Mouse (Mus musculus) intestine, embryonic 16.5 days (tissue): ENCODE data around the gene Gm6993. TPM values are rescaled to one million over a fixed set of nuclear protein-coding genes. Genes with fewer than 3 reads are reported as not detected.

Experiments
- ATAC-seq: fragments of 200-750 bp; cut with Nextera tagmentation; 2 replicates; pipeline ENCODE4 v1.8.0; 2017; ENCODE audit warnings: moderate TSS enrichment, moderate library complexity
- H3K27ac ChIP-seq: fragments of 300-500 bp; sonication (generic); 2 replicates; pipeline ENCODE4 v1.5.1; 2014; ENCODE audit warnings: mild to moderate bottlenecking, low read length
- H3K27me3 ChIP-seq: fragments of 300-500 bp; sonication (generic); replicated peaks from 2 replicates; pipeline ENCODE4 v1.6.1; 2014; ENCODE audit warnings: low read length, control low read depth, mixed read lengths; ENCODE audit not compliant: control insufficient read depth, insufficient read depth
- H3K36me3 ChIP-seq: fragments of 300-500 bp; sonication (generic); 2 replicates; pipeline ENCODE4 v1.6.1; 2014; ENCODE audit warnings: low read length, control low read depth; ENCODE audit not compliant: control insufficient read depth, insufficient read depth
- H3K4me1 ChIP-seq: fragments of 300-500 bp; sonication (generic); 2 replicates; pipeline ENCODE4 v1.6.1; 2014; ENCODE audit warnings: low read length, control low read depth, mixed read lengths; ENCODE audit not compliant: control insufficient read depth, insufficient read depth
- H3K4me2 ChIP-seq: fragments of 300-500 bp; sonication (generic); 2 replicates; pipeline ENCODE4 v1.6.1; 2014; ENCODE audit warnings: low read depth, low read length, control low read depth
- H3K4me3 ChIP-seq: fragments of 300-500 bp; sonication (generic); 2 replicates; pipeline ENCODE4 v1.5.1; 2014; ENCODE audit warnings: mild to moderate bottlenecking, low read length
- H3K9ac ChIP-seq: fragments of 300-500 bp; sonication (generic); 2 replicates; pipeline ENCODE4 v1.6.1; 2014; ENCODE audit warnings: low read depth, low read length
- H3K9me3 ChIP-seq: fragments of 300-500 bp; sonication (generic); 2 replicates; pipeline ENCODE4 v1.6.1; 2016; ENCODE audit warnings: low read length, control low read depth; ENCODE audit not compliant: control insufficient read depth
- WGBS: fragments of 180-500 bp; shearing (Covaris S2); extraction: QIAGEN DNeasy Blood & Tissue Kit; methylation state at CpG from one replicate; pipeline ENCODE4 v1.1.7; 2014; 5-methylcytosine and 5-hydroxymethylcytosine counted together
- polyA plus RNA-seq: library from polyadenylated mRNA; unstranded; fragments of >200 nt; fragmentation: Nextera tagmentation; extraction: Ambion mirVana; gene quantifications from 2 replicates; pipeline ENCODE4 v1.2.1, GENCODE M21; 2015

Gene Gm6993
- polyA plus RNA-seq, 1 experiment from 2014 or later = not detected

DNA sequence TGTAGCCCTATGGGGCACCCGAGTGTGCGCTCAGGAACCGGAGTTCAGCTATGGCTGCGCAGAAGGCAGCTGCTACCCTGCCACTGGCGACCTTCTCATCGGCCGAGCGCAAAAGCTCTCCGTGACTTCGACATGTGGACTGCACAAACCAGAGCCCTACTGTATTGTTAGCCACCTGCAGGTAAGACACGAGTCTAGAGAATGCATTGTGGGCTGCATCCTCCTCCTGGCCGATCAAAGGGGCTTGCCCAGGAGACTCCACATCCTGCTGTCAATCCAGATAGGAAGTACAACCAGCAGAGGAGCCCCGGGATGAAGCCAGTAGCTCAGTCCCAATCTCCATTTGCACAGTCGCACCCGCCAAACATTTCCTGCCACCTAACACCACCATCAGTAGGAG, 26.1 kb downstream of the Gm6993 start:
- Histone ChIP-seq H3K36me3 (no peaks in the 10 kb centered on the region), H3K4me2 (peak overlapping the region; percentile 85), H3K9ac (peak overlapping the region; percentile 83), H3K9me3 (no peaks in the 10 kb centered on the region), H3K27ac (peak overlapping the region; percentile 86), H3K4me1 (peaks cover 14% of the 10 kb centered on the region), H3K4me3 (peak overlapping the region; percentile 78), H3K27me3 (no peaks in the 10 kb centered on the region)
- WGBS = 12% methylated on average over 15 of the region's 15 CpGs
- ATAC-seq = no peak

DNA sequence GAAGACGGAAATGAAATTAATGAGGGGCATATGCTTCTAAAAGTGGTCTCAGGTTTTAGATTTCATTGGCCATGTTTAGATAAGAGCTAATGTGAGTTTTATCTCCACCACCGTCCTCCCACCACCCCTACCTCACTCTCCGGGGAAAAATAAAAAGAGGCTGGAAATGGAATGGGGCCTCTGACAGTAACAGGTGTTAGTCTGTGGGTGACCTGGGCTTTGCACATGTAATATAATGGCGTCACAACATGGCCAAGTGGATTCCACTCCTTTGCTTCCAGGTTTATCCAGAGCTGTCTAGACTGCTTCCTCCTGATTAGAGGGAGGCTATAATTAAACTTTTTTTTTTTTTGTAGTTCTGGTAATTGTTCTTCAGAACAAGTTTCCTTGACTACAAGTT, 26.8 kb downstream of the Gm6993 start:
- Histone ChIP-seq H3K36me3 (no peaks in the 10 kb centered on the region), H3K4me1 (peaks cover 21% of the 10 kb centered on the region), H3K27me3 (no peaks in the 10 kb centered on the region), H3K4me3 (peak overlapping the region; percentile 78), H3K4me2 (peak overlapping the region; percentile 85), H3K9me3 (no peaks in the 10 kb centered on the region), H3K9ac (0 out of 2 replicates have a peak overlapping the region, but pooled peaks have one; percentile 0), H3K27ac (no peak overlapping the region)
- ATAC-seq = no peak
- WGBS = 27% methylated on average over 4 of the region's 4 CpGs

DNA sequence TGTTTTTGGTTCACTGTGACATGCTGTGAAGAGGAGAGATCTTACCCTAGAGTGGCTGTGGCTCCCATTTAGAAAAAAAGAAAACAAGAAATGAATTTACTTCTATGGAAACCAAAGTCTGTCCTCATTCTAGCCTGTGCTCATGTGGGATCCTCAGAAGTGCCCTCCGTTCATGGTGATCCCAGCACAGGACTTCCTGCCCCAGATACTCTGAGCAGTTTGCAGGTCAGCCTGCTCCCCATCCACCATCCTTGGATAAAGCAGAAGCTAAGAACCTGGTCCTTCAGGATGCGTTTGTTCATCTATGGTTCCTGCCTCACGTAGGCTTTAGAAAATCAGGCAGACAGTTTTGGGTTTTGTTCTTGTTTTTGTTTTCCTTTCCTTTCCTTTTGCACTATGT, 27.7 kb downstream of the Gm6993 start:
- Histone ChIP-seq H3K4me2 (peak overlapping the region; percentile 85), H3K9me3 (no peaks in the 10 kb centered on the region), H3K27ac (peak overlapping the region; percentile 11; the same call in 1 of the 2 replicates), H3K4me1 (peaks cover 22% of the 10 kb centered on the region), H3K27me3 (no peaks in the 10 kb centered on the region), H3K4me3 (peak overlapping the region; percentile 78), H3K36me3 (0 out of 2 replicates have a peak, but pooled peaks cover 5% of the 10 kb centered on the region), H3K9ac (peak overlapping the region; percentile 27; the same call in 1 of the 2 replicates)
- WGBS = 66% methylated on average over 3 of the region's 3 CpGs
- ATAC-seq = no peak

DNA sequence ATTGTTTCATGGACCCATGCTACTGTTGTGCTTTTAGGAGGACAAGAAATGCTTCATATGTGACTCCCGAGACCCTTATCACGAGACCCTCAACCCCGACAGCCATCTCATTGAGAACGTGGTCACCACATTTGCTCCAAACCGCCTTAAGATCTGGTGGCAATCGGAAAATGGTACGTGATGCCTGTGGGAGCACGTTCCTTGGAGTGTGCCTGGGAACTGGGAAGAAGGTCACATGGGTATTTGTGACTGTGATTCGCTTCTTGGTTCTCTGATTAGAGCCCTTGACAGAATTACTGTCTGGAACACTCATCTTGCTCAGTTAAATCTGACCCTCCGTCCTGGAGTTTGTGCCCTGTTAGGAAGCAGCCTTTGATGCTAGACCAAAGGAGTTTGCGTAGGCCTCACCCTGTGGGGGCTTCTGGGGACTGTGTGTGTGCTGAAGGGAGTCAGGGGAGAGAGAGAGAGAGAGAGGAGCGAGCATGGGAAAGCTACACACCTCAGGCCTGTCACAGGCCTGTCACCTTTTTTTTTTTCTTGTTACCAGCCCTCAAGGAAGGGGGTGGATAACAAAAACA, 28.5 kb downstream of the Gm6993 start:
- peak overlapping the region; percentile 40 for H3K4me2 ChIP-seq
- peak overlapping the region; percentile 16; the same call in 1 of the 2 replicates for H3K4me3 ChIP-seq
- no peaks in the 10 kb centered on the region for H3K27me3 ChIP-seq
- peaks cover 22% of the 10 kb centered on the region for H3K4me1 ChIP-seq
- peaks cover 12% of the 10 kb centered on the region for H3K36me3 ChIP-seq
- ATAC-seq = no peak
- H3K9me3 ChIP-seq = no peaks in the 10 kb centered on the region
- H3K27ac ChIP-seq = peak overlapping the region; percentile 3; the same call in 1 of the 2 replicates
- H3K9ac ChIP-seq = peak overlapping the region; percentile 2; the same call in 1 of the 2 replicates
- 68% methylated on average over 12 of the region's 12 CpGs for WGBS

DNA sequence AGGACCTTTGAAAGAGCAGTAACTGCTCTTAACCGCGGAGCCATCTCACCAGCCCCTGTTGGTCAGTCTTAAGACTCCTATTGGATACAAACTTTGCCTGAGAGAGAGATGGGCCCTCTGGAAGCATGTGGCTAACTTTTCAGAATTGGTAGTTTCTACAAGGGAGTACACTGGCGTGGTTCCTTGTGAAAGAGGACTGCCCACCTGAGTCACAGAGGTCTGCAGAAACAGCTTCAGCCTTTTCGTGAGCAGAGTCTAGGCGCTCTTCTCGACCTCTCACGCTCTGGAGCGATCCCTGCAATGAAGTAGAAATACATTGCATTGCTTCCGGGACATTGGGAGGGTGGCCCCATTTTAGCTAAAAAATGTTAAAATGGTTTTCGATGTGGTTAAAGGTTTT, 29.8 kb downstream of the Gm6993 start:
- no peaks in the 10 kb centered on the region for H3K27me3 ChIP-seq
- H3K4me2 ChIP-seq = peak overlapping the region; percentile 27
- H3K4me3 ChIP-seq = peak overlapping the region; percentile 4; the same call in 1 of the 2 replicates
- no peaks in the 10 kb centered on the region for H3K9me3 ChIP-seq
- no peak for ATAC-seq
- peak overlapping the region; percentile 39; the same call in 1 of the 2 replicates for H3K9ac ChIP-seq
- peaks cover 14% of the 10 kb centered on the region for H3K36me3 ChIP-seq
- peaks cover 21% of the 10 kb centered on the region for H3K4me1 ChIP-seq
- 78% methylated on average over 10 of the region's 10 CpGs for WGBS
- peak overlapping the region; percentile 53 for H3K27ac ChIP-seq

DNA sequence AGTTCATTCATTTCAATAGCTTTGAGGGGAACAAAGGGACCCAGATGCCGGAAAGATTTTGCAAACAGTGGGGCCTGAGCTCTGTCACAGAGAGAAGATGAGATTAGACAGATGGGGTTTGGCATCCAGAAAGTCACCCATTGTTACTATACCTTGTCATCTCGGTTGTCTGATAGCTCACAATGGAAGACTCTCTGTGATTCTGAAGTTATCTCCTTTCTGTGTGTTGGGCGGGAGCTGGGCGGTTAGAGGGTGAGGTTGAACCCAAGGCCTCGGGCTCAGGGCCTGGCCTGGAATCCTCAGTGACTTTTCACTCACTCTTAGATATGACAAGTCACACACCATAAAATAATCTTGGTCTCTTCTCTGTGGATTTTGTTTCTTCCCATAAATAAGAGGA, 30.2 kb downstream of the Gm6993 start:
- no peak for ATAC-seq
- Histone ChIP-seq H3K4me2 (peak overlapping the region; percentile 27), H3K9me3 (no peaks in the 10 kb centered on the region), H3K36me3 (peaks cover 14% of the 10 kb centered on the region), H3K27me3 (no peaks in the 10 kb centered on the region), H3K9ac (peak overlapping the region; percentile 39; the same call in 1 of the 2 replicates), H3K4me3 (peak overlapping the region; percentile 11), H3K27ac (peak overlapping the region; percentile 53), H3K4me1 (peaks cover 24% of the 10 kb centered on the region)
- WGBS = 45% methylated on average over 5 of the region's 5 CpGs

DNA sequence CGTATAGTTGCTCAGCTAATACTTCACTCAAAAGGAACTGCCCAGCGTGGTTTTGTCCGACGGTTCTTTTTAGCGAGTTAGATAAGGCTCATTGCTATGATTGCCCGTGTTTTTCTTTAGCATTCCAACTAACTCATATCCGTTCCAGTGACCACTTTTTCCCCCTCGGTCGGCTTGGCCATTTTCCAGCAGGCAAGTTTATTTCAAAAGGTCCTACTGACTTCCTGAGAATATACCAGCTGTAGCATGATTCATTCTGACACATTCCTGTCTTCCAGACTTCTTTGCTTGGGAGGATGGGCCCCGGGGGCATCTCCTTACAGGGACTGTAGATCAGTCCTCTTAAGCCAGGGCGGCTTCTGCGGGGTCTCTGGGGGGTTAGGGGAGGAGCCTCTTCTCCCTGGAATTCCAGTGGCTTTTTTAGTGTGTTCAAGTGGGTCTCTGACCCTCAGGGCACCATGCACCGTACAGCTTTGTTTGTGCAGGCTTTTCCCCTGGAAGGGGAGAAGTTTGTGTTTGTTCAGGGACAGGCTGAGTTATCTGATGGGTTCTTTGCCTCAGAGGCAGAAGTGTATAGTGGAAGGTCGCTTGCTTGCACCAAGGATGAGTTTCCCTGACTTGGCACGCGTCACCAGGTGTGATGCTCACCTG, 30.9 kb downstream of the Gm6993 start:
- H3K9me3 ChIP-seq = no peaks in the 10 kb centered on the region
- H3K27me3 ChIP-seq = no peaks in the 10 kb centered on the region
- ATAC-seq = peak; percentile 61
- WGBS = 20% methylated on average over 16 of the region's 16 CpGs
- peak overlapping the region; percentile 53 for H3K27ac ChIP-seq
- H3K36me3 ChIP-seq = peaks cover 16% of the 10 kb centered on the region
- H3K9ac ChIP-seq = 0 out of 2 replicates have a peak overlapping the region, but pooled peaks have one; percentile 7
- H3K4me2 ChIP-seq = peak overlapping the region; percentile 42
- peaks cover 30% of the 10 kb centered on the region for H3K4me1 ChIP-seq
- H3K4me3 ChIP-seq = peak overlapping the region; percentile 18; the same call in 1 of the 2 replicates

DNA sequence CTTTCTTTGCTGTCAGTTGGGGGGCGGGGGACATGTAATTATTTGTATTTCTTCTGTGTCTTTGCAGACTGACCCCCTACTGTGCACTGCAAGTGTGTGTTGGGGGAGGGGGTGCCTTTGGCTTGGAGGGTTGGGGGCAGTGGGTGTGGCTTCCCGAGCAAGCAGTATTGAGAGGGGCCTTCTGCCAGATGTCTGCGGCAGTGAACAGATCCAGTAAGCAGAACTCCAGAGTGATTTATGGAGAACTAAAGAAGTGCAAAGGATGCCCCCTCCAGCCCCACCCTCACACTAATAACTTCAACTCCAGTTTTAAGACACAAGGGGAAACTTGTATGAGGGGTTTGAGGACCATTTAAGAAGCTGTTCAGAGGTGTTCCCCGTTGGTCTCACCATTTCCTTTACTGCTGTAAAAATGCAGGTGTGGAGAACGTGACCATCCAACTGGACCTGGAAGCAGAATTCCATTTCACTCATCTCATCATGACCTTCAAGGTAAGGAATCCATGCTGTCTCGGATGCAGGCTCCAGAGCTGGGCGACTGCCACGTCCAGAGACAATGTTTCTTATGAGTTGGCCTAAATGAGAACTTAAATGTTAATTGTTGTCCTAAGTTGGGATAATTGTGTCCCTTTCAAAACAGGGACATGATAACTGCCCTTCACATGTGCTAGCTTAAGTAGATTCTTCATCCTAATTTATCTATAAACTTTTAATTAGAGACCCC, 31.6 kb downstream of the Gm6993 start:
- H3K27ac ChIP-seq = peak overlapping the region; percentile 51
- H3K36me3 ChIP-seq = peaks cover 16% of the 10 kb centered on the region
- ATAC-seq = peak; percentile 58; the same call in 1 of the 2 replicates
- no peak overlapping the region for H3K9ac ChIP-seq
- 45% methylated on average over 8 of the region's 8 CpGs for WGBS
- H3K27me3 ChIP-seq = no peaks in the 10 kb centered on the region
- no peaks in the 10 kb centered on the region for H3K9me3 ChIP-seq
- H3K4me1 ChIP-seq = peaks cover 30% of the 10 kb centered on the region
- H3K4me3 ChIP-seq = peak overlapping the region; percentile 18; the same call in 1 of the 2 replicates
- H3K4me2 ChIP-seq = peak overlapping the region; percentile 42

DNA sequence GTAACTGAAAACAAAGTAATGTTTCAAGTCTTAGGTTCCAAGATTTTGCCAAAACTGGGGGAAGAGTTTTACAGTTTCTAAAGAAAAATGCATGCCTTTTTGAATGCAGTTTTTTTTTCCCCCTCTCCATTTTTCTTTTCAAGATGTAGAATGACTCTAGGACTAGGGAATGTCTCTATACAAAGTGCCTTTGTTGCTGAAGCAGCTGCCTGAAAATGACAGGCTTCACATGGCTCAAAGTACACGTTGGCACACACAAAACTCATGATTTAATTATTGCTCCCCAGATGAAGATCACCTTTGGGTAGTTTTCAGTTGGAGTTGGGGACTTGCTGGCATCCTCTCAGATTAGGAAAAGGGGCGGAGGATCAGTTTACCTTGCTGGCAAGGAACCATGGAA, 32.3 kb downstream of the Gm6993 start:
- Histone ChIP-seq H3K9ac (no peak overlapping the region), H3K27me3 (no peaks in the 10 kb centered on the region), H3K4me2 (no peak overlapping the region), H3K9me3 (no peaks in the 10 kb centered on the region), H3K4me3 (no peak overlapping the region), H3K4me1 (peaks cover 30% of the 10 kb centered on the region), H3K36me3 (peaks cover 16% of the 10 kb centered on the region), H3K27ac (no peak overlapping the region)
- no peak for ATAC-seq
- 80% methylated on average over 2 of the region's 2 CpGs for WGBS
